Mouse (Mus musculus) CH12.LX (cell line): ENCODE results near the gene Prrc2b. TPM values are rescaled to one million over a fixed set of nuclear protein-coding genes. Genes with fewer than 3 reads are reported as not detected.
A peak's percentile ranks its signal among the peaks of the same experiment; 100 is the strongest.

Experiments used
- DNase-seq: peaks from one replicate; pipeline ENCODE4 v3.0.0-alpha.2; 2013; ENCODE audit errors: extremely low read depth
- H3K27ac ChIP-seq: 2 replicates; pipeline ENCODE4 v1.5.1; 2012; ENCODE audit warnings: low read depth, mild to moderate bottlenecking, control low read depth, moderate library complexity; ENCODE audit not compliant: insufficient read depth
- H3K27me3 ChIP-seq: replicated peaks from 2 replicates; pipeline ENCODE3; 2012; ENCODE audit warnings: inconsistent platforms
- H3K36me3 ChIP-seq, 2 experiments: replicated peaks in 1 of 2; 2 replicates each; pipeline versions ENCODE3 to v1.6.1; 2012; ENCODE audit warnings: inconsistent platforms in 1 of 2, low read length in 1 of 2, mild to moderate bottlenecking in 1 of 2, mixed read lengths in 1 of 2, moderate library complexity in 1 of 2; ENCODE audit not compliant: control insufficient read depth in 1 of 2, insufficient read depth in 1 of 2
- H3K4me1 ChIP-seq, 2 experiments: 2 replicates each; pipeline ENCODE4 v1.6.1; 2012; ENCODE audit warnings: inconsistent platforms in 1 of 2, moderate library complexity in 1 of 2; ENCODE audit not compliant: insufficient read depth in 2 of 2, control insufficient read depth in 1 of 2
- H3K4me2 ChIP-seq: 2 replicates; pipeline ENCODE4 v1.6.1; 2012; ENCODE audit warnings: low read depth, mild to moderate bottlenecking, control low read depth; ENCODE audit not compliant: poor library complexity, insufficient read depth, severe bottlenecking
- H3K4me3 ChIP-seq, 3 experiments: fragments of 150-350 bp in 1 of 3; sonication (generic) in 1 of 3; replicated peaks in 1 of 3; 2 replicates each; pipeline versions ENCODE3 to v1.5.1; 2011 to 2012; ENCODE audit warnings: low read depth in 2 of 3, low read length in 2 of 3, mild to moderate bottlenecking in 2 of 3, moderate library complexity in 2 of 3, control low read depth in 1 of 3, improper control_type of control experiment in 1 of 3, inconsistent platforms in 1 of 3, mixed read lengths in 1 of 3; ENCODE audit not compliant: poor library complexity in 1 of 3
- H3K79me2 ChIP-seq: replicated peaks from 2 replicates; pipeline ENCODE4 v1.6.1; 2012; ENCODE audit warnings: mild to moderate bottlenecking, moderate library complexity; ENCODE audit not compliant: control insufficient read depth, poor library complexity, insufficient read depth, severe bottlenecking; ENCODE audit errors: extremely low read depth
- H3K9ac ChIP-seq: 2 replicates; pipeline ENCODE4 v1.6.1; 2012; ENCODE audit warnings: low read depth, mild to moderate bottlenecking, control low read depth, moderate library complexity; ENCODE audit not compliant: insufficient read depth
- H3K9me3 ChIP-seq: replicated peaks from 2 replicates; pipeline ENCODE3; 2012; ENCODE audit warnings: low read length, inconsistent platforms, mixed read lengths
- BHLHE40 ChIP-seq: IDR thresholded peaks from 2 replicates; pipeline ENCODE4 v1.6.1; 2011; ENCODE audit warnings: mild to moderate bottlenecking, low read depth, low read length, improper control_type of control experiment
- CHD1 ChIP-seq: IDR thresholded peaks from 2 replicates; pipeline ENCODE4 v1.6.1; 2012; ENCODE audit warnings: low read depth, low read length, improper control_type of control experiment, inconsistent platforms
- CHD2 ChIP-seq: IDR thresholded peaks from 2 replicates; pipeline ENCODE4 v1.6.1; 2011; ENCODE audit warnings: low read length, improper control_type of control experiment
- CTCF ChIP-seq, 2 experiments: IDR thresholded peaks in 1 of 2; conservative IDR thresholded peaks in 1 of 2; 2 replicates each; pipeline ENCODE4 v1.5.1; 2011 to 2012; ENCODE audit warnings: low read depth in 2 of 2, low read length in 2 of 2, improper control_type of control experiment in 1 of 2, inconsistent platforms in 1 of 2, mild to moderate bottlenecking in 1 of 2, moderate library complexity in 1 of 2
- E2F4 ChIP-seq: IDR thresholded peaks from 2 replicates; pipeline ENCODE4 v1.6.1; 2011; ENCODE audit warnings: low read depth, low read length, improper control_type of control experiment; ENCODE audit not compliant: insufficient replicate concordance
- ELF1 ChIP-seq: IDR thresholded peaks from 2 replicates; pipeline ENCODE4 v1.6.1; 2014; ENCODE audit warnings: low read depth, mild to moderate bottlenecking, inconsistent platforms, low read length, improper control_type of control experiment
- EP300 ChIP-seq: IDR thresholded peaks from 2 replicates; pipeline ENCODE4 v1.6.1; 2011; ENCODE audit warnings: low read length, improper control_type of control experiment
- ETS1 ChIP-seq: conservative IDR thresholded peaks from 2 replicates; pipeline ENCODE4 v1.6.1; 2012; ENCODE audit warnings: low read depth, mild to moderate bottlenecking, inconsistent platforms, low read length, improper control_type of control experiment, moderate library complexity
- GABPA ChIP-seq: IDR thresholded peaks from 2 replicates; pipeline ENCODE4 v1.6.1; 2012; ENCODE audit warnings: low read depth, low read length, improper control_type of control experiment, inconsistent platforms; ENCODE audit not compliant: insufficient replicate concordance
- JUN ChIP-seq: IDR thresholded peaks from 2 replicates; pipeline ENCODE4 v1.6.1; 2011; ENCODE audit warnings: low read depth, mild to moderate bottlenecking, low read length, improper control_type of control experiment, moderate library complexity; ENCODE audit not compliant: insufficient read depth
- JUND ChIP-seq: conservative IDR thresholded peaks from 2 replicates; pipeline ENCODE4 v1.6.1; 2011; ENCODE audit warnings: low read depth, low read length, improper control_type of control experiment
- MAFK ChIP-seq: IDR thresholded peaks from 2 replicates; pipeline ENCODE4 v1.6.1; 2011; ENCODE audit warnings: low read length, improper control_type of control experiment; ENCODE audit not compliant: insufficient replicate concordance
- MXI1 ChIP-seq: IDR thresholded peaks from 2 replicates; pipeline ENCODE4 v1.6.1; 2011; ENCODE audit warnings: mild to moderate bottlenecking, low read depth, low read length, improper control_type of control experiment
- MYC ChIP-seq: IDR thresholded peaks from 2 replicates; pipeline ENCODE4 v1.6.1; 2011; ENCODE audit warnings: low read depth, mild to moderate bottlenecking, improper control_type of control experiment, low read length
- NELFE ChIP-seq: IDR thresholded peaks from 2 replicates; pipeline ENCODE4 v1.6.1; 2011; ENCODE audit warnings: low read depth, low read length, improper control_type of control experiment
- NRF1 ChIP-seq: IDR thresholded peaks from 2 replicates; pipeline ENCODE4 v1.6.1; 2014; ENCODE audit warnings: low read depth, mild to moderate bottlenecking, inconsistent platforms, low read length, improper control_type of control experiment, moderate library complexity
- POLR2A ChIP-seq: IDR thresholded peaks from 2 replicates; pipeline ENCODE4 v1.6.1; 2011; ENCODE audit warnings: low read depth, mild to moderate bottlenecking, improper control_type of control experiment, low read length
- POLR2AphosphoS2 ChIP-seq: IDR thresholded peaks from 2 replicates; pipeline ENCODE4 v1.6.1; 2011; ENCODE audit warnings: low read depth, low read length, improper control_type of control experiment
- RAD21 ChIP-seq: IDR thresholded peaks from 2 replicates; pipeline ENCODE4 v1.6.1; 2011; ENCODE audit warnings: low read depth, mild to moderate bottlenecking, low read length, improper control_type of control experiment, moderate library complexity
- RCOR1 ChIP-seq: conservative IDR thresholded peaks from 2 replicates; pipeline ENCODE4 v1.6.1; 2012; ENCODE audit warnings: low read depth, mild to moderate bottlenecking, inconsistent platforms, low read length, improper control_type of control experiment
- SIN3A ChIP-seq: IDR thresholded peaks from 2 replicates; pipeline ENCODE4 v1.6.1; 2012; ENCODE audit warnings: low read length, improper control_type of control experiment, inconsistent platforms
- SMC3 ChIP-seq: IDR thresholded peaks from 2 replicates; pipeline ENCODE4 v1.6.1; 2011; ENCODE audit warnings: low read depth, low read length, improper control_type of control experiment
- TBP ChIP-seq: conservative IDR thresholded peaks from 2 replicates; pipeline ENCODE4 v1.6.1; 2011; ENCODE audit warnings: low read depth, low read length, improper control_type of control experiment
- TCF12 ChIP-seq: IDR thresholded peaks from 2 replicates; pipeline ENCODE4 v1.6.1; 2014; ENCODE audit warnings: low read depth, mild to moderate bottlenecking, inconsistent platforms, low read length, improper control_type of control experiment
- UBTF ChIP-seq: IDR thresholded peaks from 2 replicates; pipeline ENCODE4 v1.6.1; 2012; ENCODE audit warnings: low read depth, mild to moderate bottlenecking, inconsistent platforms, low read length, improper control_type of control experiment, moderate library complexity
- USF1 ChIP-seq: IDR thresholded peaks from 2 replicates; pipeline ENCODE4 v1.6.1; 2014; ENCODE audit warnings: low read depth, mild to moderate bottlenecking, inconsistent platforms, low read length, improper control_type of control experiment
- USF2 ChIP-seq: conservative IDR thresholded peaks from 2 replicates; pipeline ENCODE4 v1.6.1; 2011; ENCODE audit warnings: low read depth, low read length, improper control_type of control experiment
- ZC3H11A ChIP-seq: IDR thresholded peaks from 2 replicates; pipeline ENCODE4 v1.6.1; 2012; ENCODE audit warnings: low read depth, mild to moderate bottlenecking, inconsistent platforms, low read length, improper control_type of control experiment
- ZKSCAN1 ChIP-seq: IDR thresholded peaks from 2 replicates; pipeline ENCODE4 v1.6.1; 2012; ENCODE audit warnings: low read depth, inconsistent platforms, low read length, improper control_type of control experiment, borderline replicate concordance
- ZMIZ1 ChIP-seq: IDR thresholded peaks from 2 replicates; pipeline ENCODE4 v1.6.1; 2012; ENCODE audit warnings: low read depth, mild to moderate bottlenecking, inconsistent platforms, low read length, improper control_type of control experiment
- dilution Hi-C: fragments of 300-500 bp; cut with MboI; formaldehyde crosslinking; loops from 2 replicates; pipeline ENCODE4 v1.14.3; 2020; ENCODE audit warnings: low sequenced_read_pairs; ENCODE audit not compliant: extremely low pct_unique_long_range_greater_than_20kb, extremely low pct_ligation_motif_present
- in situ Hi-C: fragments of 300-500 bp; cut with MboI; formaldehyde crosslinking; loops from 3 replicates; pipeline ENCODE4 v1.14.3; 2019; ENCODE audit warnings: low sequenced_read_pairs, low pct_ligation_motif_present, low pct_unique_long_range_greater_than_20kb, mixed read lengths
- polyA plus RNA-seq: library from polyadenylated mRNA; unstranded; fragments of >175 nt; gene quantifications from 2 replicates; pipeline ENCODE4 v1.2.1, GENCODE M21; 2012; ENCODE audit warnings: low read depth; ENCODE audit not compliant: insufficient read length
- total RNA-seq, 2 experiments: library from RNA; depleted of rRNA; stranded (reverse); fragments of 300-350 nt in 1 of 2; fragments of >200 nt in 1 of 2; gene quantifications; 2 replicates each; pipeline ENCODE4 v1.2.3; 2012 to 2014

Prrc2b gene
- total and polyA plus RNA-seq, 3 experiments: 7.6 to 59.9 (median 42.2) TPM

DNA sequence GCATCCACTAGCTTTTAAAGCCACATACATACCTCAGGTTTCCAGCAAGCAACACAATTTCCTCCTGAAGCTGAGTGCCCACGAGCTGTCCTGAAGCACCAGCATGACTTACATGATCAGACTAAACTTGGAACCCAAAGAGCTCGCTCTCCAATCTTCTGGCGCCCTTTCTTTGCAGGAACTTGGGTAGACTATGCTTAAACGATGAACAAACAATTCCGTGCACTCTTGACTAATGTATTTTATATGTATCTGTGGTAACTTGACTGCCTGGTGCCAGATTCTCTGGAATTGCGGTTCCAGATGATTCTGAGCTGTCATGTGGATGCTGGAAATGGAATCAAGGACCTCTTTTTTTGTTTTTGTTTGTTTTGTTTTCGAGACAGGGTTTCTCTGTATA is 84.6 kb downstream of the Prrc2b start:
- no peaks in the 10 kb centered on the region for H3K9me3 ChIP-seq
- H3K4me1 ChIP-seq: peaks cover 4 to 30% of the 10 kb centered on the region in 2 experiments; a peak in 2 of 4 replicates
- H3K4me3 ChIP-seq: peak overlapping the region in 2 of 3 experiments; percentile 58 to 82
- peak overlapping the region; percentile 75; the same call in 1 of the 2 replicates for H3K9ac ChIP-seq
- H3K4me2 ChIP-seq: peak overlapping the region; percentile 59
- H3K27me3 ChIP-seq: no peaks in the 10 kb centered on the region
- H3K27ac ChIP-seq: no peak overlapping the region
- in situ Hi-C loops (no loop called here), dilution Hi-C loops (no loop called here)
- DNase-seq: no peak
- peaks cover 33 to 58% of the 10 kb centered on the region in 2 experiments for H3K36me3 ChIP-seq
- peaks cover 2% of the 10 kb centered on the region; the same call in 1 of the 2 replicates for H3K79me2 ChIP-seq
- TF ChIP-seq ZMIZ1: no peak
- TF ChIP-seq SMC3: no peak
- TF ChIP-seq CTCF (conservative IDR thresholded peaks at IDR 0.05 in 1 of 2, IDR thresholded peaks at IDR 0.05 in 1 of 2; ENCODE audit: low read depth in 2 of 2, low read length in 2 of 2): no peak
- TF ChIP-seq MXI1: no peak
- TF ChIP-seq TCF12: no peak
- no peak for TF ChIP-seq UBTF
- no peak for TF ChIP-seq USF1
- TF ChIP-seq RAD21: no peak
- TF ChIP-seq NELFE: no peak
- TF ChIP-seq JUND: no peak

DNA sequence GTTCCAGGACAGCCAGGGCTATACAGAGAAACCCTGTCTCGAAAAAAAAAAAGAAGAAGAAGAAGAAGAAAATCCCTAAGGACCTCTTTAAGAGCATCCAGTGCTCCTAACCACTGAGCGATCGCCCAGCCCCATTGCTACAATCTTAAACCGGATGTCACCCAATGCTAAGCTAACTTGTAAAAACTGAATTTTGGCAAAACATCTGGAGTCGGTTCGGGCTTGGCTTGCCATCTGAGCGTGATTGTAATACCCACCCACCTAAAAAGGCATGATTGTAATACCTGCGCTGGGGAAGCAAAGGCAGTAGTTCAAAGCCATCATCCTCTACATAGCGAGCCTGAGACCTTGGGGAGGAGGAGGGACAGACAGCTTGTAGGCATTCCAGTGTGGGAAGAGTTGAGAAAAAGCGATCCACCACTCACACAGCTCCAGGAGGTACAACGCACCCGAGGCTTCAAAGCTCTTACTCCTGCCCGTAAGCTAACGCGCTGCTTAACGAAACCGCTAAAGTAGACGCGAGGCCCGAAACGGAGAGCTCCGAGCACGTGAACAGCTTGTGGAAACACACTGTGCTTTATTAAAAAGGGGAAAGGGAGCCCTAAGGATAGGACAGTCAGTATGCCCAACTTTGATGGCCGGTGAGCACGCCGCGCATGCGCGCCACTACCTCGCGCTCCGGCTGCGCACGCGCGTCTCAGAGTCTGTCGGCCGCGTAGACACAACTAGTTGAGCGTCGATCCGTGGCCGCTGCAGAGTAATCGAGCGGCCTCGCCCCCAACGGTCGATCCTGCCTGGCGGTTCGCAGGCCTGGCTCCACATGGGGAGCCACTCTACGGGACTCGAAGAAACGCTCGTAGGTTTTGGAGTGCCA is 85.2 kb downstream of the Prrc2b start, which contains the start of gene Pomt1:
Gene Pomt1, plus strand, starts transcription at position 705 of the 874 bp plus-strand sequence.
- peak within 1 kb of the TSS; percentile 58 to 82 (median 75) for H3K4me3 ChIP-seq
- peaks cover 4 to 30% of the 10 kb centered on the region in 2 experiments; a peak in 2 of 4 replicates for H3K4me1 ChIP-seq
- H3K36me3 ChIP-seq: peaks cover 28 to 57% of the 10 kb centered on the region in 2 experiments
- peak within 1 kb of the TSS; percentile 59 for H3K4me2 ChIP-seq
- dilution Hi-C loops: no loop called here
- no peaks in the 10 kb centered on the region for H3K9me3 ChIP-seq
- in situ Hi-C loops: no loop called here
- H3K27me3 ChIP-seq: no peaks in the 10 kb centered on the region
- H3K27ac ChIP-seq: peak within 1 kb of the TSS; percentile 82
- peaks cover 2% of the 10 kb centered on the region; the same call in 1 of the 2 replicates for H3K79me2 ChIP-seq
- peak; percentile 93 for DNase-seq
- peak within 1 kb of the TSS; percentile 76 for H3K9ac ChIP-seq
- peak; percentile 5; the same call in 1 of the 2 replicates for TF ChIP-seq ZKSCAN1
- TF ChIP-seq CHD1: no peak
- no peak for TF ChIP-seq EP300
- TF ChIP-seq CHD2: peak; percentile 43; the same call in 1 of the 2 replicates
- TF ChIP-seq JUN: no peak
- TF ChIP-seq MAFK: no peak
- no peak for TF ChIP-seq TBP
- 0 out of 2 replicates have a peak, but pooled peaks have one; percentile 38 for TF ChIP-seq RCOR1
- no peak for TF ChIP-seq RAD21
- peak; percentile 69 for TF ChIP-seq MYC
- peak; percentile 62; the same call in 1 of the 2 replicates for TF ChIP-seq ELF1
- no peak for TF ChIP-seq ZC3H11A
- no peak; the same call in 1 of the 2 replicates for TF ChIP-seq GABPA
- no peak for TF ChIP-seq CTCF (conservative IDR thresholded peaks at IDR 0.05 in 1 of 2, IDR thresholded peaks at IDR 0.05 in 1 of 2; ENCODE audit: low read depth in 2 of 2, low read length in 2 of 2)
- no peak for TF ChIP-seq ETS1
- no peak for TF ChIP-seq JUND
- no peak for TF ChIP-seq E2F4
- TF ChIP-seq MXI1: peak; percentile 97
- TF ChIP-seq USF1: no peak
- TF ChIP-seq POLR2A: peak; percentile 88
- TF ChIP-seq BHLHE40: peak; percentile 54
- TF ChIP-seq POLR2AphosphoS2: peak; percentile 85; the same call in 1 of the 2 replicates
- TF ChIP-seq SIN3A: peak; percentile 98
- no peak for TF ChIP-seq USF2
- TF ChIP-seq NRF1: peak; percentile 98
